Mouse (Mus musculus): ENCODE measurements around the gene Olfr68. TPM values are rescaled to one million over a fixed set of nuclear protein-coding genes. Genes with fewer than 3 reads are reported as not detected.
"Not testable (repeated sequence)": the region's sequence is repeated elsewhere in the genome, so short reads cannot be mapped to it uniquely, and the experiment has no call there.

Gene Olfr68
- total RNA-seq (2021) = not detected
- long read RNA-seq, experiment 1 = 0 reads
- long read RNA-seq, experiment 2 = 0 reads

GRCm38 (mm10) chr7:103779598-103779997 lies at the start of gene Olfr68:
TSS of gene Olfr68 (minus strand) at chr7:103779698.
- no peak for DNase-seq (ENCODE audit: low spot score in 2 of 2)

GRCm38 (mm10) chr7:103827808-103828207 lies 48.3 kb upstream of the Olfr68 start, which contains the start of gene Hbb-bs:
TSS of gene Hbb-bs (minus strand) at chr7:103828096.
- no peak for DNase-seq (ENCODE audit: low spot score in 2 of 2)

- not testable (repeated sequence) for DNase-seq (ENCODE audit: low spot score in 2 of 2)
These were observed 47.6 kb upstream of the Olfr68 start for GRCm38 (mm10) chr7:103827139-103827538.

GRCm38 (mm10) chr7:103826255-103826887 lies 46.9 kb upstream of the Olfr68 start:
- DNase-seq (ENCODE audit: low spot score in 2 of 2) = no peak

DNA sequence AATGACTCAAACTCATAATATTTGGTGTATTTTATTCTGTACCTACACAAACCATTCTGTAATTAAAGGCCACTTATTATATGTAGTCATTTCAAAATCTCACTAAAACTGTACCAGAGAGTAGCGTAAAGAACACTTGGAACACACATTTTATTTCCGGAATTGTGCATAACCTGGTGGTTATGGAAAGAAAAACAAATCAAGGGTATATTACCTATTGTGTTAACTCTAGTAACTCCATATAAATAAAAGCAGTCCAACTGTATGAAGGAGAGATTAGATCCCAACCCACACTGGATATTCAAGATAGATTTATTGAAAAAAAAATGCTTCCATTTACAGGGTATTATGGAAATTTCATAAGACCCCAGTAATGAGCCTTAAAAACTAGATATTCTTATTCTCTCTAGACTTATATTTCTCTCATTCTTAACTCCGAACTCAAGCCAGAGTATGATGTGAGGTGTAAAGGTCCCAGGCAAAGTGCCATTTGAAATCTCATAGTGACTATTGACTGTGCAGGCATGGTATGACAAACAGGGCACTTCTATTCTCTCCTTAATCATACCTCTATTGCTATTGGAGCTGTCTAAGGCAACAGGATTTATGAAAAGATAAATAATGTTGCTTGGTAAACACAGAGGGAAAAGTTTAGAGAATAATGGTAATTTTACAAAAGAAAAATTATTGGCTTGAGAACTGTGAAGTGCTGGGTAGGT lies 46.2 kb upstream of the Olfr68 start:
- DNase-seq (ENCODE audit: low spot score in 2 of 2) = no peak

- no peak for DNase-seq (ENCODE audit: low spot score in 2 of 2)
These were observed 45.1 kb upstream of the Olfr68 start for GRCm38 (mm10) chr7:103824597-103824996.

DNA sequence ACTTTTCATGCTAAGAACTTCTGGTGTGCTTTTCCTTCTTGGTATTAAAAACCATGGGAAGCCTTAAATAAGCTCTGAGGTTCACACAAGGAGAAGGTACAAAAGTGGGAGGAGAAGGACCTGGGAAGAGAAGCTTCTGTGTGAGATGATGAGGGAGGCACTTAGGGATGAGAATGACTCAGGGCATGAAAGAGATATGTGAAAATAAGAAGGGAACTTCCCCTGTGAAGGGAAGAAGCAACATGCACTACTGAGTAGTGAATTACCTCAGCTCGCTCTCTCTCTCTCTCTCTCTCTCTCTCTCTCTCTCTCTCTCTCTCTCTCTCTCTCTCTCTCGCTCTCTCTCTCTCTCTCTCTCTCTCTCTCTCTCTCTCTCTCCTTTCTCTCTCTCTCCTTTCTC lies 35.6 kb upstream of the Olfr68 start:
- DNase-seq (ENCODE audit: low spot score in 2 of 2) = not testable (repeated sequence)

GRCm38 (mm10) chr7:103813766-103814165 lies 34.3 kb upstream of the Olfr68 start, which contains the start of gene Hbb-bt:
TSS of gene Hbb-bt (minus strand) at chr7:103813996.
- DNase-seq (ENCODE audit: low spot score in 2 of 2) = no peak

DNA sequence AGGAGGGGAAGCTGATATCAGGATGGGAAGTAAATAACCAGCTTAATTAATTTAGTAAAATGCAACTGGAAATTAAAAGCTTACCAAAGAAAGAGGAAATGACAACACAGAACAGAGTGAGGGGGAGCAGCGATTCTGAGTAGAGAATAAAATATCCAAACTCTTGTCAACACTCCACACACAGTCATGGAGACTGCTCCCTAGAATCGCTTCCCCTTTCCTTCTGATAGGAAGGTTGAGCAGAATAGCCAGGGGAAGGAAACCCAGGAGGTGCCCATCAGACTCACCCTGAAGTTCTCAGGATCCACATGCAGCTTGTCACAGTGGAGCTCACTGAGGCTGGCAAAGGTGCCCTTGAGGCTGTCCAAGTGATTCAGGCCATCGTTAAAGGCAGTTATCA lies 33.7 kb upstream of the Olfr68 start:
- not testable (repeated sequence) for DNase-seq (ENCODE audit: low spot score in 2 of 2)

- no peak for DNase-seq (ENCODE audit: low spot score in 2 of 2)
These were observed 32.7 kb upstream of the Olfr68 start for GRCm38 (mm10) chr7:103812174-103812573.

DNA sequence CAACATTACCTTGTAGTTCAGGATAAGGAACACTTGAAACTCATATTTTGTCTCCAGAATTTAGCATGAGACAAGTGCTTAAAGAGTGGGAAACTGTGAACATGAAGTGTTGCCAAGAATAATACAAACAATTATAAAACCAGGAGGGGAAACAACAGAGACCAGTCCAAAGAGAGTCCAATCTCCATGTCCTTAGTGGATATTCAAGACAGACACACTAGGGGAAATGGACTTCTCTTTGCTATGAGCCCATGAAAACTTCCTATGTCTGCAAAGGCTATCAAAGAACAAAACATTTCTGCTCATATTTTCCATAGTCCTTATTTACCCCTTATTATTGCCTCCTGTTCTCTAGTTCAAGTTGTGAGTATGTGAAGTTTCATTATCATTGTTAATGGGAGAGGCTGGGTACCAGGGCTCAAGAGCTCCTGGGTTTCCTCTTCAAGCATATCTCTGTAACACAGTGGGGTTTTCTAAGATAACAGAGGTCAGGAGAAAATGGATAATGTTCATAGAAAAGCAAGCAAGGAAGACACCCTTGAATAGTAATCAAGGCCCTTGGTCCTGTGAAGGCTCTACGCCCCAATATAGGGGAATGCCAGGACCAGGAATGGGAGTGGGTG lies 31.8 kb upstream of the Olfr68 start:
- no peak for DNase-seq (ENCODE audit: low spot score in 2 of 2)

GRCm38 (mm10) chr7:103810746-103811145 lies 31.2 kb upstream of the Olfr68 start:
- no peak for DNase-seq (ENCODE audit: low spot score in 2 of 2)

DNA sequence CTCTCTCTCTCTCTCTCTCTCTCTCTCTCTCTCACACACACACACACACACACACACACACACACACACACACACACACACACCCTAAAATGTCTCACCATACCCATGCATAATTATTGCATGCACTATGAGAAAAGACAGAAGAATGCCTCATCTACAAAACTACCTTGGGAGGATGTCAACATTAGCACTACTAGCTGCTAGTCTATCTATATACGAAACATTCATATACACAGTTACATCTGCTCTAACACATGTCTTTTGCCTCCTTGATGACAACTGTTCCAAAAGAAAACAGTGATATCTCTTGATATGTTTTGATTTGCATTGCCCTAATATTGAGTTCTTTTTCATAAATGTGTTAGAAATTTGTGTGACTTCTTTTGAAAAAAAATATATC lies 30.8 kb upstream of the Olfr68 start:
- DNase-seq (ENCODE audit: low spot score in 2 of 2) = no peak

GRCm38 (mm10) chr7:103809801-103810155 lies 30.3 kb upstream of the Olfr68 start:
- DNase-seq (ENCODE audit: low spot score in 2 of 2) = no peak

DNA sequence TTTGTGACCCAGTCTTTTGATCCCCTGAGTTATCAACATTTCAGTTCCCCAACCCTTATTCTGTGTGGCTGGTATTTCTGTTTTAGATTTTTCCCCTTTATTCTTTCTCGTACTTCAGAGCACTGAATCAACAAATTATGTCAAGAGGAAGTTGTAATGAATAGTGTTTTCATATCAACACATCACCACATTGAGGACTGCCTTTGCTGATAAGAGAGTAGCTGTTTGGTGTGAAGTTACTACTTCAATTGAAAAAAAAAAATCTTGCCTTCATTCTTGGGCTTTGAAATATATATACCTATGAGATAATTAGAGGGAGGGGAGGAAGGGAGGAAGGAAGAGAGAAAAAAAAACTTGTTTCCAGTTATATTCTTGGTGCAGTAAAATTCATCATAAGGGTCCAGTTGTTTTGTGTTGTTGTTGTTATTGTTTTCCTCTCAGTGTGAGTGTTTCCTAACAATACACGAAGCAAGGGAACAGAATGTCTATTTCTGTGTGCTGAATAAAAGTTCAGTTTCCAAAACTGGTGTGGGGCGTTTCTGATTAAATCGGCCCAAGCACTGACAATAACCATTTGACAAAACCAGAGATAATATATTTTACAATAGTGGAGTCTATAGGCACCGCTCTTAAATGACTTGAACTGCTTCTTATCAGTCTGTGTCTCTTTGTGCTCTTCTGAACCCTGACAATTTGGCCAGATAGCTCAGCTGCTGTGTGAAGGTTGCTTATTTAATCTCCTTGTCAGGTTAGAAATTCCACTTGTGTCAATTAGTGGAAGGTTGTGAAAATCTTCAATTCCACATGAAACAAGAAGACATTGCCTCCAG lies 29.7 kb upstream of the Olfr68 start:
- no peak for DNase-seq (ENCODE audit: low spot score in 2 of 2)

DNA sequence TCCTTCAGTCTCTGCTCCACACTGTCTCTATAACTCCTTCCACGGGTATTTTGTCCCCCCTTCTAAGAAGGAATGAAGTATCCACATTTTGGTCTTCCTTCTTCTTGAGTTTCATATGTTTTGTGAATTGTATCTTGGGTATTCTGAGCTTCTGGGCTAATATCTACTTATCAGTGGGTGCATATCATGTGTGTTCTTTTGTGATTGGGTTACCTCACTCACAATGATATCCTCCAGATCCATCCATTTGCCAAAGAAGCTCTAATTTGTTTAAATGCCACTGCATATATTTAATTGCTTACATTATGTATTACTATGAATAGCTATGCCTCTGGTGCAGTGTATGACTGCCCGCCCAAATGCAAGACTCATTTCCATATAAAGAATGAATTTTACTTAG lies 28.6 kb upstream of the Olfr68 start:
- DNase-seq (ENCODE audit: low spot score in 2 of 2) = not testable (repeated sequence)

DNA sequence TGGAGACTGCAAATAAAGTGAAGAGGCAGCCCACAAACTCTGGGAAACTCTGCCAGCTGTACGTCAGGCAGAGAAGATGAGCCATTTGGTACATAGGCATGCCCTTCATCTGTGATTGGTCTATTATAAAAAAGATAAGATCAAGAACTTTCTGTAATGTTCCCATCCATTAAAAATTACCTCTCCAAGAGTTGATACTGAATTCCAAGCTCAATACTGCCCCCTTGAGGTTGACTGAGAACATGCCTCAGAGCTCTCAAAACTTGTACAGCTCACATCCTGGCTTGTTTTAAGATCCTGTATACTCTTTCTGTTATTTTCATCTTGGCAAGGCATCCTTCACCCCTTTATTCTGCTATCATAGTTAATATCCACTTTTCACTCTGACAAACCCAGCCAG lies 27.4 kb upstream of the Olfr68 start:
- DNase-seq (ENCODE audit: low spot score in 2 of 2) = no peak

- no peak for DNase-seq (ENCODE audit: low spot score in 2 of 2)
These were observed 13.3 kb upstream of the Olfr68 start for GRCm38 (mm10) chr7:103792669-103793388.

GRCm38 (mm10) chr7:103791721-103792120 lies 12.2 kb upstream of the Olfr68 start, which contains the start of gene Olfr67:
TSS of gene Olfr67 (minus strand) at chr7:103791821.
- DNase-seq (ENCODE audit: low spot score in 2 of 2) = no peak

- DNase-seq (ENCODE audit: low spot score in 2 of 2) = not testable (repeated sequence)
These were observed 1.8 kb downstream of the Olfr68 start for GRCm38 (mm10) chr7:103777652-103778051.

DNA sequence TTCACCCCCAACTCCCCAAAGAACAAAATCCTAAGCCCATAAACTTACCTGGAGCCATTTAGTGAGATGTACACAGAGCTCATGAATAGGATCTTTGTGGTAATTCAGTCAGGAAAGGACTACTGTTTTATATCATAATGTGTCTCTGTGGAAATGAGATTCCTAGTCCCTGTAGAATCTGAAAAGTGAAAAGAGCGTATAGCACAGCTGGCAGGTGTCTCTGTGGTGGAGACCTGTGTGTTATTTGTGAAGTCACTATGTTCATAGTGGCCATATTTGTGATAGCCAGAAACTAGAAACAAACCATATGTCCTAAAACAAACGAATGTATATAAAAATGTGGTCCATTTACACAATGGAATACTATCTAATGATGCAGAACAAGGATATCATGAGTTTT lies 8.0 kb downstream of the Olfr68 start, which contains the start of gene Olfr69:
Olfr69 (minus strand) TSS at position 101 of the 400 bp plus-strand sequence.
- DNase-seq (ENCODE audit: low spot score in 2 of 2) = no peak

Measured in adrenal gland, postnatal 4 days (tissue).